Mouse (Mus musculus): Measurements from ENCODE around the gene Ece2. TPM values are rescaled to one million over a fixed set of nuclear protein-coding genes. Genes with fewer than 3 reads are reported as not detected.

The Ece2 gene
- polyA plus RNA-seq, 1 experiment from 2014 or later = 1.4 TPM

GRCm38 (mm10) chr16:20676702-20677101 is 47.1 kb downstream of the Ece2 start:
- H3K27ac ChIP-seq (ENCODE audit: low read length) = no peak overlapping the region
- no peak overlapping the region for H3K9ac ChIP-seq (ENCODE audit: low read length)
- H3K9me3 ChIP-seq (ENCODE audit: control insufficient read depth, low read length) = no peaks in the 10 kb centered on the region
- ATAC-seq (ENCODE audit: low read depth) = no peak
- H3K4me2 ChIP-seq (ENCODE audit: low read depth, low read length) = no peak overlapping the region
- no peak overlapping the region for H3K4me3 ChIP-seq (ENCODE audit: low read length)
- H3K36me3 ChIP-seq (ENCODE audit: control insufficient read depth, insufficient read depth, low read length) = peaks cover 51% of the 10 kb centered on the region
- H3K4me1 ChIP-seq (replicated peaks; ENCODE audit: control insufficient read depth, insufficient read depth, low read length) = peaks cover 25% of the 10 kb centered on the region
- 69% methylated on average over 4 of the region's 4 CpGs for WGBS
- H3K27me3 ChIP-seq (ENCODE audit: control insufficient read depth, insufficient read depth, low read depth, low read length) = no peaks in the 10 kb centered on the region

- Histone ChIP-seq H3K4me3 (ENCODE audit: low read length) (no peak overlapping the region), H3K36me3 (ENCODE audit: control insufficient read depth, insufficient read depth, low read length) (peaks cover 58% of the 10 kb centered on the region), H3K4me2 (ENCODE audit: low read depth, low read length) (no peak overlapping the region), H3K9me3 (ENCODE audit: control insufficient read depth, low read length) (no peaks in the 10 kb centered on the region), H3K27me3 (ENCODE audit: control insufficient read depth, insufficient read depth, low read depth, low read length) (no peaks in the 10 kb centered on the region), H3K27ac (ENCODE audit: low read length) (no peak overlapping the region), H3K9ac (ENCODE audit: low read length) (no peak overlapping the region), H3K4me1 (replicated peaks; ENCODE audit: control insufficient read depth, insufficient read depth, low read length) (peaks cover 21% of the 10 kb centered on the region)
- no peak for ATAC-seq (ENCODE audit: low read depth)
- 70% methylated on average over 5 of the region's 5 CpGs for WGBS
These were observed 47.8 kb downstream of the Ece2 start for GRCm38 (mm10) chr16:20677380-20677779.

GRCm38 (mm10) chr16:20677974-20678675 is 48.5 kb downstream of the Ece2 start:
- Histone ChIP-seq H3K9ac (ENCODE audit: low read length) (no peak overlapping the region), H3K4me1 (replicated peaks; ENCODE audit: control insufficient read depth, insufficient read depth, low read length) (peaks cover 21% of the 10 kb centered on the region), H3K4me3 (ENCODE audit: low read length) (no peak overlapping the region), H3K27me3 (ENCODE audit: control insufficient read depth, insufficient read depth, low read depth, low read length) (no peaks in the 10 kb centered on the region), H3K9me3 (ENCODE audit: control insufficient read depth, low read length) (no peaks in the 10 kb centered on the region), H3K4me2 (ENCODE audit: low read depth, low read length) (no peak overlapping the region), H3K27ac (ENCODE audit: low read length) (no peak overlapping the region), H3K36me3 (ENCODE audit: control insufficient read depth, insufficient read depth, low read length) (peaks cover 64% of the 10 kb centered on the region)
- ATAC-seq (ENCODE audit: low read depth) = peak; percentile 70
- 55% methylated on average over 10 of the region's 10 CpGs for WGBS

- no peak overlapping the region for H3K4me2 ChIP-seq (ENCODE audit: low read depth, low read length)
- ATAC-seq (ENCODE audit: low read depth) = no peak
- no peaks in the 10 kb centered on the region for H3K9me3 ChIP-seq (ENCODE audit: control insufficient read depth, low read length)
- H3K27me3 ChIP-seq (ENCODE audit: control insufficient read depth, insufficient read depth, low read depth, low read length) = no peaks in the 10 kb centered on the region
- no peak overlapping the region for H3K4me3 ChIP-seq (ENCODE audit: low read length)
- peaks cover 19% of the 10 kb centered on the region for H3K4me1 ChIP-seq (replicated peaks; ENCODE audit: control insufficient read depth, insufficient read depth, low read length)
- no peak overlapping the region for H3K27ac ChIP-seq (ENCODE audit: low read length)
- no peak overlapping the region for H3K9ac ChIP-seq (ENCODE audit: low read length)
- peaks cover 59% of the 10 kb centered on the region for H3K36me3 ChIP-seq (ENCODE audit: control insufficient read depth, insufficient read depth, low read length)
- 85% methylated on average over 3 of the region's 3 CpGs for WGBS
These were observed 61.1 kb downstream of the Ece2 start for GRCm38 (mm10) chr16:20690774-20691173.

GRCm38 (mm10) chr16:20691617-20692016 is 62.0 kb downstream of the Ece2 start:
- Histone ChIP-seq H3K4me1 (replicated peaks; ENCODE audit: control insufficient read depth, insufficient read depth, low read length) (peaks cover 25% of the 10 kb centered on the region), H3K27ac (ENCODE audit: low read length) (no peak overlapping the region), H3K27me3 (ENCODE audit: control insufficient read depth, insufficient read depth, low read depth, low read length) (no peaks in the 10 kb centered on the region; the same call in 1 of the 2 replicates), H3K9ac (ENCODE audit: low read length) (no peak overlapping the region), H3K36me3 (ENCODE audit: control insufficient read depth, insufficient read depth, low read length) (peaks cover 50% of the 10 kb centered on the region), H3K9me3 (ENCODE audit: control insufficient read depth, low read length) (no peaks in the 10 kb centered on the region), H3K4me2 (ENCODE audit: low read depth, low read length) (no peak overlapping the region), H3K4me3 (ENCODE audit: low read length) (no peak overlapping the region)
- 58% methylated on average over 1 of the region's 1 CpGs for WGBS
- ATAC-seq (ENCODE audit: low read depth) = no peak

- ATAC-seq (ENCODE audit: low read depth) = no peak
- peak overlapping the region; percentile 77; the same call in 1 of the 2 replicates for H3K4me2 ChIP-seq (ENCODE audit: low read depth, low read length)
- H3K27me3 ChIP-seq (ENCODE audit: control insufficient read depth, insufficient read depth, low read depth, low read length) = no peaks in the 10 kb centered on the region; the same call in 1 of the 2 replicates
- no peak overlapping the region; the same call in 1 of the 2 replicates for H3K9ac ChIP-seq (ENCODE audit: low read length)
- peaks cover 42% of the 10 kb centered on the region for H3K36me3 ChIP-seq (ENCODE audit: control insufficient read depth, insufficient read depth, low read length)
- H3K4me1 ChIP-seq (replicated peaks; ENCODE audit: control insufficient read depth, insufficient read depth, low read length) = peaks cover 25% of the 10 kb centered on the region
- no peak overlapping the region for H3K27ac ChIP-seq (ENCODE audit: low read length)
- no peak overlapping the region for H3K4me3 ChIP-seq (ENCODE audit: low read length)
- WGBS = 47% methylated on average over 16 of the region's 16 CpGs
- no peaks in the 10 kb centered on the region for H3K9me3 ChIP-seq (ENCODE audit: control insufficient read depth, low read length)
These were observed 62.8 kb downstream of the Ece2 start for GRCm38 (mm10) chr16:20692241-20692965.

GRCm38 (mm10) chr16:20693111-20693701 is 63.6 kb downstream of the Ece2 start, which contains the start of gene Fam131a:
Gene Fam131a (plus strand): TSS chr16:20693241.
- WGBS = under 1% methylated on average over 36 of the region's 37 CpGs
- no peaks in the 10 kb centered on the region; the same call in 1 of the 2 replicates for H3K27me3 ChIP-seq (ENCODE audit: control insufficient read depth, insufficient read depth, low read depth, low read length)
- H3K4me1 ChIP-seq (replicated peaks; ENCODE audit: control insufficient read depth, insufficient read depth, low read length) = peaks cover 25% of the 10 kb centered on the region
- H3K4me3 ChIP-seq (ENCODE audit: low read length) = peak within 1 kb of the TSS; percentile 61
- H3K4me2 ChIP-seq (ENCODE audit: low read depth, low read length) = peak within 1 kb of the TSS; percentile 77
- no peaks in the 10 kb centered on the region for H3K9me3 ChIP-seq (ENCODE audit: control insufficient read depth, low read length)
- H3K9ac ChIP-seq (ENCODE audit: low read length) = peak within 1 kb of the TSS; percentile 73
- H3K36me3 ChIP-seq (ENCODE audit: control insufficient read depth, insufficient read depth, low read length) = peaks cover 36% of the 10 kb centered on the region
- peak within 1 kb of the TSS; percentile 71 for H3K27ac ChIP-seq (ENCODE audit: low read length)
- ATAC-seq (ENCODE audit: low read depth) = peak; percentile 96

GRCm38 (mm10) chr16:20694781-20695180 is 65.2 kb downstream of the Ece2 start:
- 59% methylated on average over 8 of the region's 8 CpGs for WGBS

More at GRCm38 (mm10) chr16:20694781-20695180, 65.2 kb downstream of the Ece2 start:
- H3K9me3 ChIP-seq (ENCODE audit: control insufficient read depth, low read length) = no peaks in the 10 kb centered on the region
- H3K9ac ChIP-seq (ENCODE audit: low read length) = no peak overlapping the region
- H3K27me3 ChIP-seq (ENCODE audit: control insufficient read depth, insufficient read depth, low read depth, low read length) = no peaks in the 10 kb centered on the region; the same call in 1 of the 2 replicates
- H3K4me1 ChIP-seq (replicated peaks; ENCODE audit: control insufficient read depth, insufficient read depth, low read length) = peaks cover 25% of the 10 kb centered on the region
- ATAC-seq (ENCODE audit: low read depth) = no peak
- peaks cover 21% of the 10 kb centered on the region for H3K36me3 ChIP-seq (ENCODE audit: control insufficient read depth, insufficient read depth, low read length)
- H3K4me3 ChIP-seq (ENCODE audit: low read length) = no peak overlapping the region
- 0 out of 2 replicates have a peak overlapping the region, but pooled peaks have one; percentile 16 for H3K27ac ChIP-seq (ENCODE audit: low read length)
- no peak overlapping the region for H3K4me2 ChIP-seq (ENCODE audit: low read depth, low read length)

All from lung, embryonic 16.5 days (tissue).